Mouse (Mus musculus): Measurements from ENCODE around the gene Sit1.
"Not testable (repeated sequence)": the region's sequence is repeated elsewhere in the genome, so short reads cannot be mapped to it uniquely, and the experiment has no call there.

The Sit1 gene

DNA sequence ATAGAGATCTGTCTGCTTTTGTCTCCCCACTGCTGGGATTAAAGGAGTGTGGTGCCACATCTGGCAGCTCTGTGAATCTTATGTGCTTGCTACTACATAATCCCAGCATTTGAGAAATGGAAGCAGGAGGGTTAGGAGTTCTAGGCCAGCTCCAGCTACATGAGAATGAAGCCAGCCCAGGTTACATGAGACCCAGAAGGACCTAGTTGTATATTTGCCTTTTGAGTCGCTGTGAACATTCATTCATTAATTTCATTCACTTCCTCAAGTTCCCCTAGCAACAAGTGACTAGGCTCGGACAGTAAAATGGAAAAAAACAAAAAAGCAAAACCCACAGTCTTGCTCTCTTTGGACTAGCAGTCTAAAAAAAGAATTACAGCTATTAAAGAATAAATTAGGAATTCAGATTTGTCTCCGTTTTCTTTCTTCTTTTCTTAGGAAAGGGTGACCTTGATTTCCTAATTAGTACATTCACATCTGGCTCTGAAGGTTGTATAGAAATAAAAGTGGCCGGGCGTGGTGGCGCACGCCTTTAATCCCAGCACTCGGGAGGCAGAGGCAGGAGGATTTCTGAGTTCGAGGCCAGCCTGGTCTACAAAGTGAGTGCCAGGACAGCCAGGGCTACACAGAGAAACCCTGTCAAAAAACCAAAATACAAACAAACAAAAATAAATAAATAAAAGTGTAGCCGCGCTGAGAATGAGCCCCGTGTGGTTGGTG lies 8.7 kb upstream of the Sit1 start:
- POLR2A ChIA-PET, result interaction anchor here in 3 of 4 experiments (0.5 to 2.5 kb wide), 36 partner anchors 9 to 492 kb away, joined by 3 to 12 read pairs (median 4); partner anchors contain the start of genes Creb3 (in 3 of the 3), Tln1 (in 3 of the 3), Vcp (in 2 of the 3) and Gba2 (in 1 of the 3)
- CTCF ChIA-PET, result interaction anchor here (0.6 to 2.3 kb wide), 13 partner anchors 13 to 445 kb away, joined by 3 to 13 read pairs (median 3); partner anchors contain the start of genes Gba2 (in 1 of the 4) and Rgp1 (in 1 of the 4)

DNA sequence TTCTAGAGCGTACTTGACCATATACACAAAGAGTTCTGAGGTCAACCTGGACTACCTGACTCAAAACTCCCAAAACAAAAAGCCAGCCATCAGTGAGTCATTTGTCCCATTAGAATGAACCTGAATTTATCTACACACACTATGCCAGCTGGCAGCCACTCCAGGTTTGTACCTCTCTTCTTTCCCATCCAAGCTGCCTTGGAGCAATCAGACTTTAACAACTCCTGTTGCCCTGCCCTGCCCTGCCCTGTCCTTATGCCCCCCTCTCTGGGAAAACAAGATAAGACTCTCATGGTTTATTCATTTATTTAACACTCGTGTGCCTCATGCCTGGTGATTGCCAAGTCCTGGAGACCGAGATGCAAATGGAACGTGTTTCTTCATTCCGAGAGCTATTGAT lies 7.3 kb upstream of the Sit1 start:
- ChIA-PET POLR2A (interaction anchor here (0.5 to 2.3 kb wide), 7 partner anchors 8 to 78 kb away, joined by 3 to 8 read pairs (median 4); partner anchors contain the start of gene Arhgef39 (in 1 of the 4)), CTCF (interaction anchor here (0.5 to 1.2 kb wide), 8 partner anchors 11 to 490 kb away, joined by 3 to 9 read pairs (median 4); no protein-coding TSS in a partner anchor)

DNA sequence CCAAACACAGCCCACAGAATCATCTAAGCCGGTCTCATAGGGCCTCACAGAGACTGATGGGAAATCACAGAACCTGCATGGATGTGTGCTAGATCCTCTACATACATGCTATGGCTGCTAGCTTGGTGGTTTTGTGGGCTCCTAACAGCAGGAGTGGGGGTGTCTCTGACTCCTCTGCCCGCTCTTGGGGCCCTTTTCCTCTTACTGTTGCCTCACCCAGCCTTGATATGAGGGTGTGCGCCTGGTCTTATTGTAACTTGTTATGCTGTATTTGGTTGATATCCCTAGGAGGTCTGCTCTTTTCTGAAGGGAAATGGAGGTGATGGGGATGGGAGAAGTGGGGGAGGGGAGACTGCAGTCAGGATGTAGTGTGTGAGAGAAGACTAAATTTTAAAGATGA lies 6.1 kb upstream of the Sit1 start:
- POLR2A ChIA-PET, result interaction anchor here in 2 of 4 experiments (0.6 to 1.4 kb wide), 2 partner anchors 69 to 209 kb away, joined by 3 to 5 read pairs; no protein-coding TSS in a partner anchor
- CTCF ChIA-PET, result interaction anchor here in 2 of 4 experiments (0.9 to 1.1 kb wide), 3 partner anchors 9 to 68 kb away, joined by 3 to 9 read pairs (median 8); partner anchors contain the start of gene Arhgef39 (in 1 of the 2)

DNA sequence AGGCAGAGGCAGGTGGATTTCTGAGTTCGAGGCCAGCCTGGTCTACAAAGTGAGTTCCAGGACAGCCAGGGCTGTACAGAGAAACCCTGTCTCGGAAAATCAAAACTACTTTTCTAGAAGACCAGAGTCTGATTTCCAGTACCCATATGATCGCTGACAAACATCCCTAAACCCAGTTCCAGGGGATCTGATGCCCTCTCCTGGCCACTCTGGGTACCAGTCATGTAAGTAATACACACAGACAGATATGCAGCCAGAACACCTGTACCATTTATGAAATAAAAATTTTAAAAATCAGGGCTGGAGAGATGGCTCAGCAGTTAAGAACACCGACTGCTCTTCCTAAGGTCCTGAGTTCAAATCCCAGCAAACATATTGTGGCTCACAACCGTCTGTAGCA lies 2.1 kb upstream of the Sit1 start:
- CTCF ChIA-PET, result interaction anchor here in 2 of 4 experiments (0.7 to 1.1 kb wide), 3 partner anchors 42 to 53 kb away, joined by 3 to 5 read pairs (median 4); no protein-coding TSS in a partner anchor
- POLR2A ChIA-PET, result not testable (repeated sequence)

DNA sequence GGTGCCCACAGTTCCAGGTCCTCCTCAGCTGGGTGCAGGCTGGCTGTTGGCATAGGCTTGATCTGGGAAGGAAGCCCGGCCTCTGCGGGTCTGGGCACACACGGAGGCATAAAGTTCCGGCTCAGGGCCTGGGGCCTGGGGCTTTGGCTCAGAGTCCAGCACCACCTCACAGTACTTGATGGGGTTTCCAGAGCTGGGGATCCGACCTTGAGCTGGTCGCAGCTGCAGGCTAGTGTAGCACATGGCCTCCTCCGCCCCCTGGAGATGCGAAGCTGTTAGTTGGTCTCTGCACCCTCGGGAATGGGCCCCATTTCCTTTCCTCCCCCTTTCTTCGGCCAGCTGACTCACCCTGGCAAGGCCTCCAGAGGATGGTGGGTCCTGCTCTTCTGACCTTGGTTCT lies 943 bp downstream of the Sit1 start:
- POLR2A ChIA-PET, result interaction anchor here in 2 of 4 experiments (1.1 to 2.9 kb wide), 7 partner anchors 9 to 482 kb away, joined by 3 to 11 read pairs (median 4); partner anchors contain the start of genes Ccdc107 (in 2 of the 2), Arhgef39 (in 1 of the 2) and Vcp (in 1 of the 2)
- CTCF ChIA-PET, result interaction anchor here in 3 of 4 experiments (0.6 to 1.9 kb wide), 10 partner anchors 17 to 480 kb away, joined by 3 to 6 read pairs (median 4); partner anchors contain the start of gene Arhgef39 (in 1 of the 3)

DNA sequence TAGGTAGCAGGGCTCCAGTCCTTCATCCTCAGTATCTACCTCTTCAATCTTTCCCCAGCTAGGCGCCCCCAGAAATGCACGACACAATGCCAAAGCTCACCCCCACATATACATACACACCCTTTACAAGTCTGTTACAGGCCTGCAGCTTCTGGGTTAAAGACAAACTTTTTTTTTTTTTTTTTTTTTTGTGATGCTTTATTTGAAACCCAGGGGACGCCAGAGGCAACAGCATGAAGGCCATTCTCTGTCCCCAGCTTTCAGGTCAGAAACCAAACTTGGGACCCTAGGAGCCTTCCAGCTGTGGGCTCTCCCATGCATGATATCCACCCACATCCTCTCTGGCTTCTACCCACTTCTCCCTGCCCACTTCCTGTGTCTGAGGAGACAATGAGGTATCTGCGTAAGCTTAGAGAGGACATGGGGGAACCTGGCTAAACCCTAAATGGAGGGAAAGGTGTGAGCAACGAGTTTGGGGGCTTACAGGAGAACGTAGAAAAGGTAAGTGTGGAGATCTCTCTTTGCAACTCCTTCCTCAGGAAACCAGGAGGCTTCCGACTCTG lies 1.6 kb downstream of the Sit1 start:
- POLR2A ChIA-PET, result interaction anchor here in 3 of 4 experiments (0.6 to 2.9 kb wide), 7 partner anchors 11 to 52 kb away, joined by 3 to 11 read pairs (median 4); partner anchors contain the start of genes Ccdc107 (in 2 of the 3), Arhgef39 (in 1 of the 3) and Tesk1 (in 1 of the 3)
- CTCF ChIA-PET, result interaction anchor here (0.6 to 1.9 kb wide), 14 partner anchors 17 to 479 kb away, joined by 3 to 7 read pairs (median 4); partner anchors contain the start of gene Arhgef39 (in 1 of the 4)

DNA sequence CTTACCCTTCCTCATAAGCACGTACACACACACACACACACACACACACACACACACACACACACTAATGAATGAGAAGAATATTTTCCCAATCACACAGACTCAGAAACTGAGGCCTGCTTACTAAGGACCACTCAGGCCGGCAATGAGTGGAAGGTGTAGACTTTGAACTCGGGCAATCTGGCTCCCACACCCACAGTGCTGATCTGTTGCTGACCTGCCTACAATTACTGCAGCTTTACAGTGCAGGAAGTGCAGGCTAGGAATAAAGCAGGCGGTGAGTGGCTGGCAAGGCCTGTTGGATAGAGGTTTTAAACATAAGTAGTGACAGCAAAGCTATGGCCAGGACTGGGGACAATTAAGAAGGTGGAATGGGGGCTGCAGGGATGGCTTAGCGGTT lies 2.5 kb downstream of the Sit1 start:
- CTCF ChIA-PET, result interaction anchor here in 3 of 4 experiments (0.7 to 0.9 kb wide), 3 partner anchors 49 to 434 kb away, joined by 3 to 7 read pairs (median 4); no protein-coding TSS in a partner anchor
- POLR2A ChIA-PET, result interaction anchor here in 1 of 4 experiments (1.5 to 3.1 kb wide), 2 partner anchors 12 to 40 kb away, joined by 6 to 12 read pairs; partner anchors contain the start of genes Ccdc107 and Tesk1

DNA sequence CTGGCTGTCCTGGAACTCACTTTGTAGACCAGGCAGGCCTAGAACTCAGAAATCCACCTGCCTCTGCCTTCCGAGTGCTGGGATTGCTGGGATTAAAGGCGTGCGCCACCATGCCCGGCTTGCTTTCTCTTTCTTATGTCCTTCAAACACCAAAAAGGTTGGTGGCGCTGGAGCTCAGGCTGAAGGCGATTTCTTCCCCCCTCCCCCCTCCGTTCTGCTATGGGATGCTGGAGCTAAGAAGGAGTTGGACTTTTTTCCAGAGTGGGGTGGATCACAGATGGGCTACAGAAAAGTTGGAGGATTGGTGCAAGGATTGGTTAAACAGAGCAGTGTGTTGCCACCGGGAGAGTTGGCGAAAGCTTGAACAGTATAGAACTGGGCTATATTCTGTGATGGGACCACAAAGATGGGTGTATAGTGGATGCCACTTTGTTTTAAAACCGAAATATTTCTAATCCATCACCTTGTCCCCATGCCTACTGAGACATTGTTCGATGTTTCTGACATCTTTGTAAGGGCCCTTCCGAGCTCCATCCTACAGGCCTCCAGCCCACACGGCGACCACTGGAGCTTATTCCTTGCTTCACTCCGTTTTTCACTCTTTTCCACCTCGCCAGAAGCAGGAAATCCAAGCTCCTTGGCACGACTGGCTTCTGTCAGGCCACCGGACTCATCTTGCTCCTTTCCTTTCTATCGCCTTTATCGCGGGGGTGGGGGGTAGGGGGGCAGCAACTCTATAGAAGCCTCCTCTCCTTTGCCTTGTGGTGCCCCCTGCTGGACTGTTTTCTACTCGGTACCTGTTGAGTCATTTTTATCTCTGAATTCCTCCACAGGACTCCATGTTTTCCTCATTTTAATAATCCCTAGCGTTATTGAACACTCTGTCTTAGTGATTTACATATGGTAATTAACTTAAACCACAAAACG lies 4.4 kb downstream of the Sit1 start:
- POLR2A ChIA-PET, result interaction anchor here (0.6 to 3.1 kb wide), 36 partner anchors 8 to 605 kb away, joined by 3 to 12 read pairs (median 3); partner anchors contain the start of genes Arhgef39 (in 3 of the 4), Ccdc107 (in 3 of the 4), Creb3 (in 2 of the 4) and Tln1 (in 2 of the 4)
- CTCF ChIA-PET, result interaction anchor here (0.5 to 3.2 kb wide), 90 partner anchors 9 to 1765 kb away, joined by 3 to 23 read pairs (median 5); partner anchors contain the start of genes Ccdc107 (in 3 of the 4), Tesk1 (in 3 of the 4), Arhgef39 (in 1 of the 4) and Cd72 (in 1 of the 4)

DNA sequence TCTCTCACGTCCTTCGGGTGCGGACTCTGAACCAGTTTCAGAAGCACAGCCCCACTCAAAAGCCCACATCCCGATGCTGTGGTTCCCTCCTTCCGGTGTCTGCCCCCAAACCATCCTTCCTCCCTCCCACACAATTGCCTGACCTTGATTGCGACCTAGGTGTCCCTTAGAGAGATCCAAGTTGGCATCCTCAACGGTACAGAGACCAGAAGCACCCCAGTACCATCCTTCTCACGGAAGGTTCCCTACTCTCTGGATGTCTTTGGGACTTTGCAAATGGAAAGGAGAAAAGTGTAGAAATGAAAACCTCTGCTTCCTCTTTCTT lies 5.0 kb downstream of the Sit1 start:
- ChIA-PET POLR2A (interaction anchor here in 3 of 4 experiments (0.6 to 3.1 kb wide), 18 partner anchors 8 to 478 kb away, joined by 3 to 12 read pairs (median 3); partner anchors contain the start of genes Arhgef39 (in 3 of the 3), Ccdc107 (in 3 of the 3), Creb3 (in 2 of the 3) and Tln1 (in 2 of the 3)), CTCF (interaction anchor here (0.5 to 3.2 kb wide), 31 partner anchors 8 to 434 kb away, joined by 3 to 23 read pairs (median 5); partner anchors contain the start of genes Ccdc107 (in 2 of the 4), Gba2 (in 2 of the 4), Rgp1 (in 2 of the 4) and Arhgef39 (in 1 of the 4))

DNA sequence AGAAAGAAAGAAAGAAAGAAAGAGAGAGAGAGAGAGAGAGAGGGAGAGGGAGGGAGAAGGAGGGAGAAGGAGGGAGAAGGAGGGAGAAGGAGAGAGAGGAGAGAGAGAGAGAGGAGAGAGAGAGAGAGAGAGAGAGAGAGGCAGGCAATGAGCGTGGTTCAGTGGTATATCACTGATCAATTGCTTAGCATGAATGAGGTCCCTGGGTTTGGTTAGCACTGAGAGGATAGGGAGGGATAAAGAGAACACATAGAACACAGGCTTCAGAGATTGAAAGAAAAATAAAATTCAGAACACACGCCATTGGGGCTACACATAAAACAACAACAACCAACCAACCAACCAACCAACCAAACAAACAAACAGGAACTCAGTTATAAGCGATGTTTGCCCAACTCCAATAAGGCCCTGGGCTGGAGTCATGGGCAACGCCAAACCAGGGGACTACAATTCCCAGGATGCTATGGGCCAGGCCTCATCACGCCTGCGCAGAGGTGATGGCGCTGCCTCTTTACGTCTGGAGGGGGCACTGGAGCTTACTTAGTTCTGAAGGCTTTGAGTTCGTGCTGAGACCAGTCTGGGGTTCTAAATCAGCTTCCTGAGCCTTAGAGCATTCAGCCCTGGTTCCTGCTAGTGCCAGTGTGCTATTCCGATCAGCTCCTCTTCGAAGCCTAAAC lies 5.5 kb downstream of the Sit1 start:
- POLR2A ChIA-PET, result interaction anchor here in 3 of 4 experiments (0.6 to 1.5 kb wide), 9 partner anchors 16 to 477 kb away, joined by 3 to 8 read pairs (median 3); partner anchors contain the start of genes Creb3 (in 2 of the 3), Tln1 (in 2 of the 3), Arhgef39 (in 1 of the 3) and Fam166b (in 1 of the 3)

DNA sequence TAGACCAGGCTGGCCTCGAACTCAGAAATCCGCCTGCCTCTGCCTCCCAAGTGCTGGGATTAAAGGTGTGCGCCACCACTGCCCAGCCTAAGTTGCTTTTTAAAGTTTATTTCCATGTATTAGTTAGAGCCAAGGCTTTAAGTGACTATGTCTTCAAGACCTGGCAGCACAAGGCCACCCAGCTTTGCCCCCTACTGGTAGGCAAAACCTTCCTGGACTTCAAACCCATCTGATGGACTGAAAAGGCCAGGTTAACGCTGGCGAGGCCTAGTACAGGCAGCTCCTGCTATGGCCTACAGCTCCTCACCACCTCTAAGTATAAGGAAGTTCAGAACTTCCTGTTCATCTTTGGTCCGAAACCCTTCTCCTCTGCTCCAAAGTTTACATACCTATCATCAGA lies 6.9 kb downstream of the Sit1 start:
- ChIA-PET POLR2A (interaction anchor here in 3 of 4 experiments (0.6 to 1.2 kb wide), 9 partner anchors 16 to 219 kb away, joined by 3 to 10 read pairs (median 3); partner anchors contain the start of genes Arhgef39 (in 2 of the 3), Car9 (in 1 of the 3), Ccdc107 (in 1 of the 3) and Creb3 (in 1 of the 3)), CTCF (interaction anchor here (0.5 to 1.7 kb wide), 10 partner anchors 19 to 424 kb away, joined by 3 to 7 read pairs (median 4); partner anchors contain the start of gene Arhgef39 (in 1 of the 4))

More for the DNA sequence above, 5.5 kb downstream of the Sit1 start:
- CTCF ChIA-PET, result interaction anchor here (0.5 to 3.2 kb wide), 20 partner anchors 8 to 431 kb away, joined by 3 to 23 read pairs (median 8); partner anchors contain the start of genes Ccdc107 (in 2 of the 4), Arhgef39 (in 1 of the 4), Creb3 (in 1 of the 4) and Fam214b (in 1 of the 4)

DNA sequence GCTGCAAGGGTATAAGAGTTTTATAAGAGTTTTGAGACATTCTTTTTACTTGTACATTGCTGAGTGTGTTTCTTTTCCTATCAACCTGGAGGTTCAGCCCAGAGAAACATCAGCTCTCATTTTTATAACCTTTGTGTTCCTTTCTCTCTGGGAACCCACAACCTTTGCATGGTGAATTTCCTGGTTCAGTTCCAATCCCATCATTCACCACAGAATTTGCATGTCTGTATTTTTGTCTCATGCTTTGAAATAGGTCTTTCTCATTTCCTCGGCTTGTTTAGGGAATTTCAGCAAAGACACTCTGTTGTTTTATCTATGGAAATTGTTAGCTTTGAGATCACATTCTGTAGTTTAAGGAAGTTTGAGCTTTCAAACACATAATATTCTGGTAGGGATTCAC lies 9.9 kb downstream of the Sit1 start:
- ChIA-PET POLR2A (interaction anchor here in 1 of 4 experiments (1.0 to 1.2 kb wide), 2 partner anchors 10 to 18 kb away, joined by 3 to 4 read pairs; partner anchors contain the start of gene Sit1), CTCF (interaction anchor here in 1 of 4 experiments (0.9 kb wide), 1 partner anchor 42 kb away, joined by 3 read pairs; no protein-coding TSS in a partner anchor)

DNA sequence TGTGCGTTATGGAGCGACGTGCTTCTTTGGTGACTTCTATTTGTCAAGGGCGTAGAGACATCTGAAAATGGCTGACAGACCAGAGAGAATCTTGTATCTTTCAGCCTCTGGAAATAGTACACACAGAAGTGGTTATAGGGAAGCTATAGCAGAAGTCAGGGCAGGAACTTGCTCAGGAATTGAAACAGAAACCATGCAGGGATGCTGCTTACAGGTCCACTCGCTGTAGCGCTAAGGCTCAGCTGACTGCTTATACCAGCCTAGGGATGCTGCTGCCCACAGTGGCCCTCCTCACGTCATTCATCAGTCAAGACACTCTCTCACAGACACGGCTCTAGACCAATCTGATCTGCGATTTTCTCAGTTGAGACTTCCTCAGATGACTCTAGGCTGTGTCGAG lies 13.2 kb downstream of the Sit1 start:
- ChIA-PET POLR2A (interaction anchor here in 2 of 4 experiments (0.5 to 1.4 kb wide), 5 partner anchors 9 to 26 kb away, joined by 3 to 4 read pairs (median 3); no protein-coding TSS in a partner anchor), CTCF (interaction anchor here in 3 of 4 experiments (0.6 to 1.9 kb wide), 7 partner anchors 9 to 424 kb away, joined by 3 to 4 read pairs (median 4); no protein-coding TSS in a partner anchor)

DNA sequence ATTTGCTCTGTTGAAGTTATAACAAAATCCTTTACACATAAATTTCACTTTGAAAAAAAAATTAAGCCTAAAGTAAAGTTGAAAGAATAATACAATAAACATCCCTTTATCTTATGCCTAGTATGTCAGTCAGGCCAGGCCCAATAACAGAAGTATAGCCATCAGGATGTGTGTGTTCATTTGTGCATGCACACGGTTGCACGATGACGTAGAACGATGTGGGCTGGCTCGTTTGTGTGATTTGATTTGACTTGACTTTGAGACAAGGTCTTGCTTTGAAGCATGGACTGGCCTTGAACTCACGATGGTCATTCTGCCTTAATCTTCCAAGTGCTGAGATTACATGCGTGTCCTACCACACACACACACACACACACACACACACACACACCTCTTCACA lies 16.7 kb downstream of the Sit1 start:
- POLR2A ChIA-PET, result interaction anchor here in 2 of 4 experiments (0.6 to 1.1 kb wide), 4 partner anchors 10 to 760 kb away, joined by 3 read pairs; no protein-coding TSS in a partner anchor
- CTCF ChIA-PET, result interaction anchor here in 1 of 4 experiments (0.6 to 1.0 kb wide), 2 partner anchors 61 to 215 kb away, joined by 3 to 4 read pairs; no protein-coding TSS in a partner anchor

DNA sequence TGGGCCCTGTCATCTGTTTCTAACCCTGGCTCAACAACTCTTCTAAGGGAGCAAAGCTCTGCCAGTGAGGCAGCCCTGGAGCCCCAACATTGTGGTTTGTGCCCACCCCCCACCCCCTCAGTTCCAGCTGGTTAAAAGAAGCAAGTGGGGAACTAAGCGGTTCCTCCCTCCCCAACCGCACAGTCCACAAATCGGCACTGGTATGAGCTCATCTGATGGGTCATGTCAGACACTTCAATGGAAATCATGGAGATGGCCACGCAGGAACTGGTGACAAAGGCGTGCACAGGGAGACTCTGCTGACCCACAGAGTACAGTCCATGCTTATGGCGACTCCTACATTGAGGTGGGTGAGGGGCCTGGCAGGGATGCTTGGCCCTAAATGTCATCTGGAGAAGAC lies 17.6 kb downstream of the Sit1 start:
- CTCF ChIA-PET, result interaction anchor here in 1 of 4 experiments (0.6 kb wide), 1 partner anchor 266 kb away, joined by 3 read pairs; no protein-coding TSS in a partner anchor
- POLR2A ChIA-PET, result no interaction called here

All from embryonic stem cell, embryonic (primary cell).